Mouse (Mus musculus) small intestine, adult 2 months (tissue): ENCODE results near the gene F10.

ENCODE experiments used
- CTCF ChIP-seq: fragments of 200-500 bp; IDR thresholded peaks from 2 replicates; pipeline ENCODE4 v1.5.1; 2012; ENCODE audit warnings: low read depth, mild to moderate bottlenecking, control low read depth, inconsistent platforms, low read length, moderate library complexity, mixed read lengths; ENCODE audit not compliant: insufficient replicate concordance, insufficient read length; ENCODE audit errors: extremely low read depth
- POLR2A ChIP-seq: fragments of 200-500 bp; IDR thresholded peaks from 2 replicates; pipeline ENCODE4 v1.6.1; 2012; ENCODE audit warnings: low read depth, mild to moderate bottlenecking, control low read depth, inconsistent platforms, low read length, moderate library complexity

GRCm38 (mm10) chr8:13021830-13022229 is 15.3 kb upstream of the F10 start:
- TF ChIP-seq POLR2A: no peak
- TF ChIP-seq CTCF: no peak
